Comparison of ENCODE assay signal across 9 mouse cellular contexts in genomic region chr11:103051249-103051691, GRCm38 (mm10). TPM values are rescaled to one million over a fixed set of nuclear protein-coding genes. Genes with fewer than 3 reads are reported as not detected.
A peak's percentile ranks its signal among the peaks of the same experiment; 100 is the strongest.
DNase-seq lines count a peak whose midpoint lies in the region; ATAC-seq and TF ChIP-seq lines count a peak whose summit lies in the region.
"Had no signal": no experiment of that assay in that cellular context is flagged by ENCODE, and none has a peak within 500 bp of the region (broad histone marks: within the 10 kb centered on the region; RNA-seq: fewer than 3 reads in every experiment).

No protein-coding gene starts in this region.

- H3K4me2 ChIP-seq in embryonic facial prominence, embryonic 13.5 days = no peak overlapping the region
- no peak overlapping the region for H3K4me2 ChIP-seq in intestine, embryonic 15.5 days (replicated peaks)
- H3K4me2 ChIP-seq: liver, embryonic 15.5 days had no signal

- H3K27ac ChIP-seq in embryonic facial prominence, embryonic 13.5 days = no peak overlapping the region; the same call in 1 of the 2 replicates
- H3K27ac ChIP-seq in embryonic facial prominence, embryonic 10.5 days (replicated peaks) = no peak overlapping the region
- H3K27ac ChIP-seq in gastrocnemius, adult 2 months = peak overlapping the region; percentile 93
- H3K27ac ChIP-seq in intestine, embryonic 15.5 days = 0 out of 2 replicates have a peak overlapping the region, but pooled peaks have one; percentile 27
- H3K27ac ChIP-seq: liver, embryonic 15.5 days had no signal

- ATAC-seq in embryonic facial prominence, embryonic 13.5 days (ENCODE audit: insufficient number of reproducible peaks, insufficient read depth, low FRiP score, low TSS enrichment, low read depth) = no peak
- peak; percentile 45; the same call in 1 of the 2 replicates for ATAC-seq in intestine, embryonic 15.5 days

- H3K4me1 ChIP-seq in embryonic facial prominence, embryonic 13.5 days = no peaks in the 10 kb centered on the region
- H3K4me1 ChIP-seq in embryonic facial prominence, embryonic 10.5 days = no peaks in the 10 kb centered on the region
- H3K4me1 ChIP-seq in intestine, embryonic 15.5 days (replicated peaks) = 0 out of 2 replicates have a peak, but pooled peaks cover 2% of the 10 kb centered on the region
- H3K4me1 ChIP-seq: liver, embryonic 15.5 days had no signal

- H3K27me3 ChIP-seq in embryonic facial prominence, embryonic 13.5 days = no peaks in the 10 kb centered on the region
- no peaks in the 10 kb centered on the region for H3K27me3 ChIP-seq in embryonic facial prominence, embryonic 10.5 days (replicated peaks; ENCODE audit: low read depth, poor library complexity, severe bottlenecking)
- no peaks in the 10 kb centered on the region for H3K27me3 ChIP-seq in intestine, embryonic 15.5 days (replicated peaks)
- H3K27me3 ChIP-seq: liver, embryonic 15.5 days had no signal

- no peak for DNase-seq in embryonic facial prominence, embryonic 10.5 days (ENCODE audit: low spot score)
- DNase-seq in R1 (ENCODE audit: low read depth, low spot score) = peak; percentile 48
- peak; percentile 90 for DNase-seq in gastrocnemius, adult 2 months
- peak; percentile 62 to 63 for DNase-seq in right cerebral cortex, postnatal 10 days (ENCODE audit: low spot score in 2 of 2)
- DNase-seq in spleen, postnatal 14 days (ENCODE audit: low spot score in 2 of 2) = no peak
- no peak for DNase-seq in thymus, adult 18-20 months

- H3K9me3 ChIP-seq in embryonic facial prominence, embryonic 13.5 days = no peaks in the 10 kb centered on the region
- H3K9me3 ChIP-seq in embryonic facial prominence, embryonic 10.5 days = no peaks in the 10 kb centered on the region
- no peaks in the 10 kb centered on the region for H3K9me3 ChIP-seq in intestine, embryonic 15.5 days
- H3K9me3 ChIP-seq: liver, embryonic 15.5 days had no signal

- intact Hi-C loops in gastrocnemius, adult 2 months (cut with DNase I) = loop anchor here (2.0 to 5.0 kb wide), 2 partner anchors 14 to 149 kb away; partner anchors contain the start of gene Gfap

- no peak for TF ChIP-seq CTCF in gastrocnemius, adult 2 months (IDR thresholded peaks at IDR 0.05)

- no peak overlapping the region for H3K4me3 ChIP-seq in embryonic facial prominence, embryonic 13.5 days
- no peak overlapping the region for H3K4me3 ChIP-seq in embryonic facial prominence, embryonic 10.5 days
- H3K4me3 ChIP-seq in gastrocnemius, adult 2 months = peak overlapping the region; percentile 40
- no peak overlapping the region for H3K4me3 ChIP-seq in intestine, embryonic 15.5 days (replicated peaks)
- H3K4me3 ChIP-seq: liver, embryonic 15.5 days had no signal

- H3K9ac ChIP-seq in embryonic facial prominence, embryonic 13.5 days = 0 out of 2 replicates have a peak overlapping the region, but pooled peaks have one; percentile 36
- no peak overlapping the region for H3K9ac ChIP-seq in intestine, embryonic 15.5 days
- H3K9ac ChIP-seq: liver, embryonic 15.5 days had no signal

- 66% methylated on average over 8 of the region's 8 CpGs for WGBS in embryonic facial prominence, embryonic 13.5 days
- 69% methylated on average over 8 of the region's 8 CpGs for whole genome bisulfite sequencing in embryonic facial prominence, embryonic 10.5 days
- WGBS in intestine, embryonic 15.5 days = 36% methylated on average over 8 of the region's 8 CpGs

- H3K36me3 ChIP-seq in embryonic facial prominence, embryonic 13.5 days = peaks cover 70% of the 10 kb centered on the region
- peaks cover 82% of the 10 kb centered on the region for H3K36me3 ChIP-seq in embryonic facial prominence, embryonic 10.5 days (replicated peaks)
- peaks cover 25% of the 10 kb centered on the region for H3K36me3 ChIP-seq in intestine, embryonic 15.5 days

RNA-seq across cellular contexts. Expression of gene Dcakd, which starts 23.1 kb away (rescaled TPM):
- polyA plus RNA-seq in embryonic facial prominence, embryonic 13.5 days (2015; fragmentation: Nextera tagmentation; extraction: Ambion mirVana) = 189 and 192 TPM in 2 replicates
- 304 and 308 TPM in 2 replicates for polyA plus RNA-seq in embryonic facial prominence, embryonic 10.5 days (2016; fragmentation: Nextera tagmentation; extraction: Ambion mirVana)
- 10 to 100 TPM; 12.4 to 25.8 TPM for total RNA-seq in gastrocnemius, adult 2 months (2021)
- 101 and 105 TPM in 2 replicates for polyA plus RNA-seq in intestine, embryonic 15.5 days (2015; fragmentation: Nextera tagmentation; extraction: Ambion mirVana)

RNA-seq across cellular contexts. Expression of gene Nmt1, which starts 23.3 kb away (rescaled TPM):
- polyA plus RNA-seq in embryonic facial prominence, embryonic 13.5 days (2015; fragmentation: Nextera tagmentation; extraction: Ambion mirVana) = 67.8 and 68.5 TPM in 2 replicates
- 63.2 and 66.0 TPM in 2 replicates for polyA plus RNA-seq in embryonic facial prominence, embryonic 10.5 days (2016; fragmentation: Nextera tagmentation; extraction: Ambion mirVana)
- total RNA-seq in gastrocnemius, adult 2 months (2021) = 10 to 100 TPM; 43.8 to 51.9 TPM
- polyA plus RNA-seq in intestine, embryonic 15.5 days (2015; fragmentation: Nextera tagmentation; extraction: Ambion mirVana) = 60.0 and 66.6 TPM in 2 replicates

RNA-seq across cellular contexts. Expression of gene Plcd3, which starts 50.2 kb away (rescaled TPM):
- 5.3 and 7.2 TPM in 2 replicates for polyA plus RNA-seq in embryonic facial prominence, embryonic 13.5 days (2015; fragmentation: Nextera tagmentation; extraction: Ambion mirVana)
- polyA plus RNA-seq in embryonic facial prominence, embryonic 10.5 days (2016; fragmentation: Nextera tagmentation; extraction: Ambion mirVana) = 1.7 and 2.6 TPM in 2 replicates
- total RNA-seq in gastrocnemius, adult 2 months (2021) = 1 to 10 TPM; 4.6 to 5.9 TPM
- 1.8 and 2.0 TPM in 2 replicates for polyA plus RNA-seq in intestine, embryonic 15.5 days (2015; fragmentation: Nextera tagmentation; extraction: Ambion mirVana)

RNA-seq across cellular contexts. Expression of gene Acbd4, which starts 50.2 kb away (rescaled TPM):
- polyA plus RNA-seq in embryonic facial prominence, embryonic 13.5 days (2015; fragmentation: Nextera tagmentation; extraction: Ambion mirVana) = 16.6 and 17.4 TPM in 2 replicates
- 6.3 and 10.1 TPM in 2 replicates for polyA plus RNA-seq in embryonic facial prominence, embryonic 10.5 days (2016; fragmentation: Nextera tagmentation; extraction: Ambion mirVana)
- 10 to 100 TPM; 24.2 to 28.6 TPM for total RNA-seq in gastrocnemius, adult 2 months (2021)
- 17.4 and 22.0 TPM in 2 replicates for polyA plus RNA-seq in intestine, embryonic 15.5 days (2015; fragmentation: Nextera tagmentation; extraction: Ambion mirVana)

Comparison
In these comparisons a context has a peak if more than half of its experiments do, and no peak if none do; other contexts are left out.
1. H3K27ac ChIP-seq: peak in gastrocnemius, adult 2 months (single experiment) and intestine, embryonic 15.5 days (single experiment); none in embryonic facial prominence, embryonic 13.5 days (single experiment) and embryonic facial prominence, embryonic 10.5 days (single experiment).
2. DNase-seq: peak in R1 (single experiment), gastrocnemius, adult 2 months (single experiment) and right cerebral cortex, postnatal 10 days (2 of 2); none in embryonic facial prominence, embryonic 10.5 days (single experiment), spleen, postnatal 14 days (0 of 2) and thymus, adult 18-20 months (0 of 2).